Mouse (Mus musculus): ENCODE measurements around the gene Glod5. TPM values are rescaled to one million over a fixed set of nuclear protein-coding genes. Genes with fewer than 3 reads are reported as not detected.
"Not testable (repeated sequence)": the region's sequence is repeated elsewhere in the genome, so short reads cannot be mapped to it uniquely, and the experiment has no call there.

Glod5 gene
- not detected for total RNA-seq (2021)
- long read RNA-seq, experiment 1 = 0 reads
- long read RNA-seq, experiment 2 = 0 reads

DNA sequence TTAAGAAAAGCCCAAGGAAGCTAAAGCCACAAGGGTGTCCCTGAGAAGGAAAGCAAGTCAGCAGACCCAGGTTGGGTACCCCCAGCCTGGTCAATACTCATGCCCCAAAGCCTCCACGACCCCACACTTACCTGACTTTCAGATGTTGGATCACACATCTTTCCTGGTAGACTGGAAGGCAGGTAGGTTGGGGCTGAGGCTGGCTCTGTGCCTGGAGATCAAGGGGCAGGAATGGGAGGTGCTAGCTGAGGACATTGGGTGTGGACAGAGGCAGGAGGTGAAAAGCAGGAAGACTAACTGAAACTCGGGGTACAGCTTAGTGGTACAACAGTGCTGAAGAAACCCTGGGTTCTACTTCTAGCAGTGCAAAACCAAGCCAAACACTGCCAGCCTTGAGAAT, at the start of gene Glod5:
Glod5 (minus strand) TSS at position 207 of the 400 bp plus-strand sequence.
- no peak for DNase-seq (ENCODE audit: low spot score)

DNA sequence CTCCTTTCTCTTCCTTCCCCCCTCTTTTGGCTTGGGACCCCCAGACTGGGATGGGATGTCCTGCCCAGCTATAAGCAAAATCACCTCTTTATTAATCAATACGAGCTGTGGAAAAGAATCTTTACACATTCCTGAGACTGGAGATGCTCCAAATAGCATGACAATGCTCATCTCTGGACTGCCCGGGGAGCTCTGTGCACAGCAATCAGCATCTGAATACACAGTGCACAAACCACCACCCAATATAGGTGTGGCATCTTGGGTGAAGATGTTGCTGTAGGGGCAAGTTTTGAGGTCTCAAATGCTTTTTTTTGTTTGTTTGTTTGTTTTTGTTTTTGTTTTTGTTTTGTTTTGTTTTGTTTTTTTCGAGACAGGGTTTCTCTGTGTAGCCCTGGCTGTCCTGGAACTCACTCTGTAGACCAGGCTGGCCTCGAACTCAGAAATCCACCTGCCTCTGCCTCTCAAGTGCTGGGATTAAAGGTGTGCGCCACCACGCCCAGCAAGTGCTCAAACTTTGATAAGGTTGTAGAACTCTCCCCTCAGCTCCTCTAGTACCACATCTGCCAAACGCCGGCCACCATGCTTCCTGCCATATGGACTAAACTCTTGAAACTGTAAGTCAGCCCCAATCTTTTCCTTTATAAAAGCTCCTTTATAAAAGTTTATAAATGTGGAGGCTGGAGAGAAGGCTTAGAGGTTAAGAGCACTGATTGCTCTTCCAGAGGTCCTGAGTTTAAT, 32.9 kb upstream of the Glod5 start:
- DNase-seq (ENCODE audit: low spot score) = not testable (repeated sequence)

DNA sequence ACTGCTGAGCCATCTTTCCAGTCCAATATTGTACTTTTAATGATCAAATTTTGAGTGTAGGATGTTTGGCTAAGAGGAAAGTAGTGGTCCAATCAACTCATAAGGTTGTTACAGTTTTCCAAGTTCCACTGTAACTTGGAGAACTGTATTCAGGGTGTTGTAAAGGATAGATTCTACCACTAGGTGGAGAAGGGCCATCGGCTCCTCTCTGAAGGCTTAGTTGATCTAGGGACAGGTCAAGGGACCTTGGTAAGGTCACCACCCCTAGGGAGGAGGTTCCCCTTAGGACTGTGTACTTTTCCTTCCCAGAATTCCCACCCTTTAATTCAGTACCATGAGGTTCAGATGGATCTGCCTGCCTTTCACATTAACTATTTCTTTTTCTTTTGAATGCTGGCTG, 14.7 kb upstream of the Glod5 start:
- DNase-seq (ENCODE audit: low spot score) = no peak

DNA sequence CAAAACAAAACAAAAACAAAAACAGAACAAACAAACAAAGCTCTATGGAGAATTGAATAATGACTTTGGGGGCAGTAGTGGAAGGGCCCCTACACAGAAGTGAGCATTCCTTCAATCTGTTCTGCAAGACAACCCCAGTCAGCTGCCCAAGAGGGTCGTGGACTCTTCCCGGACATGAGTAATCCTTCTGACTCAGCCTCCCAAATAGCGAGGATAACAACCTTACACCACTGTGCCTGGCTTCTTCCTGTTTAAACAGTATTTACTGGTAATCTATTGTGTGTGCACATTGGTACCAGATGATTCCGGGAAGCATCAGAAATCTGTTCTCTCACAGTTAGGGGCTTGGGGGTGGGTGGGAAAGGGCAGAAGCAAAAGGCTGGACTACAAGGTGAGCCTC, 8.5 kb upstream of the Glod5 start:
- DNase-seq (ENCODE audit: low spot score) = no peak

DNA sequence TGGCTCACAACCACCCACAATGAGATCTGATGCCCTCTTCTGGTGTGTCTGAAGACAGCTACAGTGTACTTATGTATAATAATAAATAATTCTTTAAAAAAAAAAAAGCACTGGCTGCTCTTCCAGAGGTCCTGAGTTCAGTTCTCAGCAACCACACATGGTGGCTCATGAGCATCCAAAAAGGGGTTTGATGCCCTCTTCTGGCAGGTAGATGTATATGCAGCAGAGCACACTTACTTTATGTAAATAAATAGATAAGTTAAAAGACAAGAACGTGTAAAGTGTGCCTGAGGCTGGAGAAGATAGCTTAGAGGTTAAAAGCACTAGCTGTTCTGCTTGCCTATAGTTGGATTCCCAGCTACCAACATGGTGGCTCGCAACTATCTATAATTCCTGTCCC, 6.5 kb upstream of the Glod5 start:
- DNase-seq (ENCODE audit: low spot score) = no peak

DNA sequence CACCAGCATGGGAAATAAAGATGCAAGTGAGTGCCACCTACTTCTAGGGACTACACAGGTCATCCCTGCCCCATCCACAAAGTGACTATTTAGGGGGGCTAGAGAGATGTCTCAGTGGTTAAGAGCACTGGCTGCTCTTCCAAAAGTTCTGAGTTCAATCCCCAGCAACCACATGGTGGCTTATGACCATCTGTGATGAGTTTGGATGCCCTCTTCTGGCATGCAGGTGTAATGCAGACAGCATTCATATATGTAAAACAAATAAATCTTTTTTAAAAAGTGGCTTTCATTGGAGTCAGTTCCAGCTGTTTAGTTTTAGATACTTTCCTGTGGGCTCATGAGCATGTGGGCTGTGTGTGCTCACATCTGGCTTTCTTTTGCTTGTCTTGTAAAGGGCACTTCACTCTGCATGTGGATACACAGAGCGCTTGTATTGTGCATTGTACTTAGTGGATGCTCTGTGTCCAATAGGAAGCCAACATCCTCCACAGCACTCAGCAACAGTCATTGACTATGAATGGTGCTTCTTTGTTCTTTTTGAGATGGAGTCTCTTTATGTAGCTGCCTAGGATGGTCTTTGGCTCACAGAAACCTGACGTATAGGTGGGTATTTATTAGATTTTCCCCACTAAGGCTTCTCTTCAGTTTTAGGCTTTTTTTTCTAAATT, 2.0 kb upstream of the Glod5 start:
- DNase-seq (ENCODE audit: low spot score) = no peak

DNA sequence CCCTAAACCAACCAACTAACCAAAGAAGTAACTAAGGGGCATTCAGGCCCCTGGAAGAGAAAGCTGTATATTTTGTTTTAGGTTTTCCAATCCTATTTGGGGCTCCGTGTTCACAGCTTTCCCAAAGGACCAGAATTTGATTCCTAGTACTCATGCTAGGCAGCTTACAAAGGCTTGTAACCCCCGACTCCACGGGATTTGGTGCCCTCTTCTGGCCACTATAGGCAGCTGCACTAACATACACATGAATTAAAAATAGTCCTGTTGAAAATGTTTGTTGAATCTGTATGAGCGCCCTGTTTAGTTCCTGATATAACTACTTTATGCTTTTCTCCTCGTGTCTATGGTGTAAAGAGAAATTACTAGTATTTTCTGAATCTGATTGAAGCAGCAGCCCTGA, 1.1 kb downstream of the Glod5 start:
- peak; percentile 4 for DNase-seq (ENCODE audit: low spot score)

DNA sequence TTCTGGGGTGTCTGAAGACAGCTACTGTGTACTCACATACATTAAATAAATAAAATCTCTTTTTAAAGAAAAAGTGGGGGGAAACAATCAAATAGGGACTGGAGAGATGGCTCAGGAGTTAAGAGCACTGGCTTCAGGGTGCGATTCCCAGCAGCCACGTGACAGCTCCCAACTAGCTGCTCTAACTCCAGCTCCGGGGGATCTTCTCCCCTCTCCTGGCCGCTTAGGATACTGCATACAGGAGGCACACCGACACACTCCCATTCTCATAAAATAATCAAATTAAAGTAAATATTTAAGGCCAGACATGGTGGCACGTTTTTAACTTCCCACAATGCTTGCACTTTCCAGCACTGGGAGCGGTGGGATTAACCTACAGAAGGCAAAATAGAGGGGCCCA, 2.6 kb downstream of the Glod5 start:
- not testable (repeated sequence) for DNase-seq (ENCODE audit: low spot score)

DNA sequence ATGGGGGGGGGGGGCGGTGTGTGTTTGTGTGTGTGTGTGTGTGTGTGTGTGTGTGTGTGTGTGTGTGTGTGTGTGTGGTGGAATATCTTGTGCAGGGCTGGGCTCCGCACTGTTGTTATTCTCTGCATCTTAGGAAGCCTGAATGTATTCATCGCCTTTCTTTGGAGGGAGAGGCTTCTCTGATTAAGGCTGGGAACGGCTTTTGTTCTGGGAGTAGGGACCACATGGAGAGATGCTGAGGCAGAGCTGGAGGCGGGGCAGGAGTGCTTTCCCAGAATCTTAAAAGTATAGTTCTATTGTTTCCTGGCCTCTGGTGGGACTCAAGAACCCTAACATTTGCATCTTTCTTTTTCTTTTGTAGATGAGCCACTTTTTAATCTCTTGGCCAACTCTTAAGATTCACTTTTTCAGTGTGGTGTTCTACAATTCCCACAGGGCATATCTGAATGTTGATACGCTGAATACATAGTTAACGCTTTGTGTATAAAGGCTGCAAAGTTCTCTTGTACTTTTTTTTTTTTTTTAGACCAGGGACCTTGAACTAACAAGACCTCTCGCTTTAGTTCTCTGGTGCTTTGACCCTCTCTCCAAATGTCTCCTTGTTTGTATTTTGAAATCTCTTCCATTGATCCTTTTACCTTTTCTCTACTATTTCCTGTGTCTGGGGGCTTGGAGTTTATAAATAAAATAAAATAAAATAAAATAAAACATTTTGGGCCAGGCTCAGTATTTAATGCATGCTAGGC, 4.5 kb downstream of the Glod5 start:
- DNase-seq (ENCODE audit: low spot score) = no peak

DNA sequence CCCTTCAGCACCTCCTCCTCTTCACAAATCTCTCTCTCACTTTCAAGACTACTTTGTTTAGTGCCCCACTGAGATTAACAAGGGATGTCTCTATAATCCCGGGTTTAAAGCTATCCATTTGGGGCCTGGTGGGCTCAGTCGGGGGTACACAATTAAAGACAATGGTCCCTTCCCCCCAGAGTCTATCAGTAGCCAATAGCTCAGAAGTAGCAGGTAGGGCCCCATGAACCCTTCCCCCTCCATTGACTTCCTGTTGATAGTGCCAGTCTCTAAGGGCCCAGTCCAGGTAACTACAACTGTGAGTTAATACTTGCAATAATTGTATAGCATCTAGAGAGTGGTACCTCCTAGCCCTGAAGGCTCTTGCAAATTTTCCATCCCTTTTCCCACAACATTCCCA, 5.1 kb downstream of the Glod5 start:
- DNase-seq (ENCODE audit: low spot score) = no peak

DNA sequence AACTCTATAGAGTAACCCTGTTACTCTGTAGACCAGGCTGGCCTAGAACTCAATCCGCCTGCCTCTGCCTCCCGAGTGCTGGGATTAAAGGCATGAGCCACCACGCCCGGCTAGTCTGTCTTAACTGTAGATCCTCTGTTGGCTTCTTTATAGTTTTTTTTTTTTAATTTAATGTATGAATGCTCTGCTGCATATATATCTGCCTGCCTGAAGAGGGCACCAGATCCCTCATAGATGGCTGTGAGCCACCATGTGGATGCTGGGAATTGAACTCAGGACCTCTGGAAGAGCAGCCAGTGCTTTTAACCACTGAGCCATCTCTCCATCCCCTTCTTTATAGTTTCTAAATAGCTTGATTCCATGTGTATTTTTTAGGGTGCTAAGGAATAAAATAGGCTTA, 8.9 kb downstream of the Glod5 start:
- DNase-seq (ENCODE audit: low spot score) = not testable (repeated sequence)

DNA sequence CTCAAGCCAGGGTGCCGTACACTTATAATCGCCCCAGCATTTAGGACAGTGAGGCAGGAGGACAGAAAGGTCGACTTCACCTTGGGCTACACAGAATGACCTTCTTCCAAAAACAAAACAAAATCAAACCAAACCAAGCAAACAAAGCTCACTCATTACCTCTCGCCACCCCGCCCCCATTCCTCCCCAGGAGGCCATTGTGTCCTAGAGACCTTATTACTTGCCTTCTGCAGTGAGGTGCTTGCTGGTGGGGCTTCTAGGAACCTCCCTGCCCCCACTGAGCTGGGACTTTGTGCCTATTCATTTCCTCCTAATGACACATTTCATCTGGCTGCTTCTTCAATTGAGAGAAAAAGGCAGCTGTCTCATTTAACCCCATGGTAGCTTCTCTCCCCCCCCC, 9.7 kb downstream of the Glod5 start:
- no peak for DNase-seq (ENCODE audit: low spot score)

DNA sequence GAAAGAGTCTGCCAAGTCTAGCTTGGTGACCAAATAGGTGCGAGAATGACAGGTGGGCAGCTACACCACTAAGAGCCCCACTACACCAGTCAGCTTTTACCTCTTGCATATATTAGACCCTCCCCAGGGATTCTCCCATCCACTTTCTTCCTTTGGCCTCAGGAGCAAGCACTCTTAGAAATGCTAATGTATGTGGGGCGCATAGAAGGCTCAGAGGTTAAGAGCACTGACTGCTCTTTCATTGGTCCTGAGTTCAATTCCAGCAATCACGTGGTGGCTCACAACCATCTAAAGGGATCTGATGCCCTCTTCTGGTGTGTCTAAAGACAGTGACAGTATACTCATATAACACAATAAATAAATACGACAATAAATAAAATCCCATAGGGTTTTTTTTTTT, 15.3 kb downstream of the Glod5 start:
- no peak for DNase-seq (ENCODE audit: low spot score)

DNA sequence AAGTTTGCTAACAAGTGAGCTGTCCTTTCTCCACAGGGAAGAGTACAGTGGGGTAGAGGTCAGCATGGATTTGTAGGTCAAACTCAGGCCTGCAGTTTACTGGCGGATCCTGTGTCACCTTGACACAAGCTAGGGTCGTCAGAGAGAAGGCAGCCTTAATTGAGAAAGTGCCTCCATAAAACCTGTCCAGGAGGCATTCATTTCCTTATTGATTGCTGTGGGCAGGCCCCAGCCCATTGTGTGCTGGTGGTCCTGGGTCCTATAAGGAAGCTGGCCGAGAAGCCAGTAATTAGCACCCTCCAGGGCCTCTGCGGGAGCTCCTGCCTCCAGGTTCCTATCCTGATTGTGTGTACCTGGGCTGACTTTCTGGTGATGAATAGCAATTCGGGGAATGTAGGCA, 16.3 kb downstream of the Glod5 start:
- DNase-seq (ENCODE audit: low spot score) = no peak

DNA sequence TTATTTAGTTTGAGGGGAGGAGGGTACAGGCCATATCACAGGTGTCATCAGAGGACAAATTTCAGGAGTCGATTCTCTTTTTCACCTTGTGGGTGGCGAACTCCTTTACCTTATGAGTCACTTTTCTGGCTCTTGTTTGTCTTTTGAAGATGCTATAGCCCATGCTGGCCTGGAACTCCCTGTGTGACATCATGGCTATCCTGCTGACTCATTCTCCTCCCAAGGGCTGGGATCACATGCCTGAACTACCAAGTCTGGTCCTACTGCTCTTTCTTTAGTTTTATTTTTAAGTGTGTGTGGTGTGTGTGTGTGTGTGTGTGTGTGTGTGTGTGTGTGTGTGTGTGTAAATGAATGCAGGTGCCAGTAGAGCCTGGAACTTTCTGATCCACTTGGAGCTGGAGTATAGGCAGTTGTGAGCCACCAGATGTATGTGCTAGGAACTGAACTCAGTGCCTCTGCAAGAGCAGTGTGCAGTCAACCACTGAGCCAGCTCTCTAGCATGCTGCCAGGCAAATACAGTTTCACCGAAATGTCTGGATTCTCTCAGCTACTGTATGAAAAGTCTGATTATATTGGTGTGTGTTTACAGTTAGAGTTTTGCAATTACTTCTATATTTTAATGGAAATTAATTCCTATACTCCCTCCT, 17.6 kb downstream of the Glod5 start:
- DNase-seq (ENCODE audit: low spot score) = no peak

DNA sequence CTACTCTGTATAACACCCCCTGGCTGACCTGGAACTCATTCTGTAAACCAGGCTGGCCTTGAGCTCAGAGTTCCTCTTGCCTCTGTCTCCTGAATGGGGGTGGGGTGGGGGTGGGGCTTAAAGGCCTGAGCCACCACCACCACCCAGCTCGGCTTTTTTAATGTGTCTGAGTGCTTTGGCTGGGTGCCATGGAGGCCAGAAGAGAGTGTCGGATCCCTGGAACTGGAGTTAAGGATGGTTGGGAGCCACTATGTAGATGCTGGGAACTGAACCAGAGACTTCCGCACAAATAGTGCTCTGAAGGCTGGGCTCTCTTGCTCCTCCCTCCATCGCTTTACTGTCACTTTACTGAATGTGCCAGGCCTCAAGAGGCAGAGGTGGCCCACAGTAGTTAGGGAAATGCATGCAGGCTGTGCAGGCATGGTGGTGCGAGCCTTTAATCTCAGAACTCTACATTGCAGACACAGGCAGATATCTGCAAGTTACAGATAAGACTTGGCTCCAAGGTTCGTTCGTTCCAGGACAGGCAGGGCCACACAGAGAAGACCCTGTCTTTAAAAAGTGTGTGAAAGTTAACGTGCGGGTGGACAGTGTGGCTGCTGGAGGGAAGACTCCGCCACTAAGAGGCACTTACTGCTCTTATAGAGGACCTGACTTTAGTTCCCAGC, 25.1 kb downstream of the Glod5 start:
- DNase-seq (ENCODE audit: low spot score) = no peak

DNA sequence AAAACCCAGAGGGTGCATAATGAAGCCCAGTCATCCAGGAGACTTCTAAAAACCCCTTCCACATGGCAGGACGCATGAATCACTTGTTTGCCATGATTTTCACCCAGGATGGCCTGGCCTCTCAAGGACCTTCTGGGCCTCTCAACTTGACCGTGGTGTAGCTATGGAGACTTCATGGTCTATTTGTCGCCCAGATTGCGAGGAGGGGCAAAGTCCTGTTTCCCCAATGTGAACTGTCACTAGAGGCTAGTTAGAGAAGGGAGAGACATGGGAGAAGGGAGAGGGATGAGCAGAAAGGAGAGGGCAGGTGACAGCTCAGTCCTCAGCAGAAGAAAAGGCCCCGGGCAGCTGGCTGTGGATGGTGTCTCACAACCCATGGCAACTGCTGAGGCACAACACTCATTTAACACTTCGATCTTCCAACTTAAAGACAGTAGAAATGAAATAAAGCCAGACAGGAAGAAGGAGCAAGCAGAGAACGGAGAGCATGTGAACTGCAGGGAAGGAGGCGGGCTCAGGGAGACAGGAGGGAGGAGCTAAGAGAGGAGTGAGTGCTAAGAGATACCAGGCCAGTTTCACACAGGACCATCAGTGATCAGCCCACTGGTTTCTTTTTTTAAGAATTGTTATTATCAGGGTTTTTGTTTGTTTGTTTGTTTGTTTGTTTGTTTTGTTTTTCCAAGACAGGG, 25.8 kb downstream of the Glod5 start:
- DNase-seq (ENCODE audit: low spot score) = no peak

DNA sequence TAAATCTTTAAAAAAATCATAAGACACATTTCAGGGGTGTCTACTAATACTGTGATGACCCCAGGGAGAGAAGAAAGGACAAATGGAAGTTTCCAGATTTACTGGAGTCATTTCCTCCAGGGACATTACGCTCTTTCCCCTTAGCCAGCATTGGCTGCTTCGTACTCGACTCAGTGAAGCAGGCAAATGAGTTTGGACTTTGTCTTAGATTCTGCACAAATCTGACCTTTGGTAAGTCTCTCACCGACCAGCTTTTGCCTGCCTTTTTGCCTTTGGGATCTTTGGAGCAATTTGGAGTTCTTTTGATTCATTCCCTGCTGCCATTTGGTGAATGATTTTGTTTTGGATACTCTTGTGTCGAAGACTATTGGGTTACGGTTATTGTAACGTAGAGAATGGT, 36.9 kb downstream of the Glod5 start:
- no peak for DNase-seq (ENCODE audit: low spot score)

DNA sequence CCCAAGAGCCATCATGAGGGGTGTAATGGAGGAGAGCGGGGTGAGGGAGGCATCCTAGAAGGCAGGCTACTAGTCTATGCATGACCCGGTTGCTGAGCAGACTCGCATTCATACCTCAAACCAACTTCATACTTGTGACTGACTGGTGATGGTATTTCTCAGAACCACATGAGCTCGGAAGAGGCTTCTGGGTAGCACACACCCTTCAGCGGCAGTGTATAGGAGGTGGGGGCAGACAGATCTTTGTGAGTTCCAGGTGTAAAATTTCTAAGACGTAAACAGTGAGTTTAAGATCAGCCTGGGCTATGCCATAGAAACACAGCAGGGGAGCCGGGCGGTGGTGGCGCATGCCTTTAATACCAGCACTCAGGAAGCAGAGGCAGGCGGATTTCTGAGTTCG, 40.4 kb downstream of the Glod5 start, which contains the start of gene Gata1:
Gata1 (minus strand) TSS at position 180 of the 400 bp plus-strand sequence.
- no peak for DNase-seq (ENCODE audit: low spot score)

DNA sequence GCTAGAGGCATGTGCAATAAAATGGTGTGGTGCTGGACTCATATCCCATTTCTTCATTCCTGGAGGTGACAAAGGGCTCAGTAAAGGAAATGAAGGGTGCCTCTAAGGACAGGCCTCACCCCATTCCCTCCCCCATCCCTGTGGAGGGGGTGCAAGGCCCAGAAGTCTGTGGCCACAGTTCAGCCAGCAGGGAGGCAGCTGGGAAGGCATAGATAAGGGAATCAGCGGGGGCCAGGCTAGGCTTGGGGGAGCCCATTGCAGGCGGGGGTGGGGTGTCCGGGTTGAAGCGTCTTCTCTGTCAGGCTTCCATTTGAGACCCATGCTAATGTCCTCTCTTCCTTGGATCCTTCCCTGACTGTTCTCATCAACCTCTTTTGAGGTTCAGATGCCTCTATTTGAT, 47.0 kb downstream of the Glod5 start:
- no peak for DNase-seq (ENCODE audit: low spot score)

DNA sequence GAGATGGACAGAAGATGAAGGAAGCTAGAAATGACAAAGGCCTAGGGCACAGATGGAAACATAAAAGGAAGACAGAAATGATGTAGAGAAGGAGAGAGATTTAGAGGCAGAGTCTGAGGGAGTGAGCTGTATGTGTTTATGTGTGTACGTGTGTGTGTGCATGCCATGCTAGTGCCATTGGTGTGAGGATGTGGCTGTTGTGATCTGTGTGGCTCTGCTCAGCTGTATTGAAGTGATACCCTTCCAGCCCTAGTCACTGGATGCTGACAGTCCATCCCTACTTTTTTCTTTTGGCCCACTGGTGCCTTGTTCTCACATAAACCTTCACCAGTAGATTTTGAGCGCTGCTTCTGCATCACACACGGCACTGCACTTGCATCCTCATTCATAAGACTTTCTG, 49.4 kb downstream of the Glod5 start:
- DNase-seq (ENCODE audit: low spot score) = no peak

All from gastrocnemius, adult 18-20 months (tissue).